Comparison of ENCODE assay signal across 14 mouse cellular contexts in the genomic region with DNA sequence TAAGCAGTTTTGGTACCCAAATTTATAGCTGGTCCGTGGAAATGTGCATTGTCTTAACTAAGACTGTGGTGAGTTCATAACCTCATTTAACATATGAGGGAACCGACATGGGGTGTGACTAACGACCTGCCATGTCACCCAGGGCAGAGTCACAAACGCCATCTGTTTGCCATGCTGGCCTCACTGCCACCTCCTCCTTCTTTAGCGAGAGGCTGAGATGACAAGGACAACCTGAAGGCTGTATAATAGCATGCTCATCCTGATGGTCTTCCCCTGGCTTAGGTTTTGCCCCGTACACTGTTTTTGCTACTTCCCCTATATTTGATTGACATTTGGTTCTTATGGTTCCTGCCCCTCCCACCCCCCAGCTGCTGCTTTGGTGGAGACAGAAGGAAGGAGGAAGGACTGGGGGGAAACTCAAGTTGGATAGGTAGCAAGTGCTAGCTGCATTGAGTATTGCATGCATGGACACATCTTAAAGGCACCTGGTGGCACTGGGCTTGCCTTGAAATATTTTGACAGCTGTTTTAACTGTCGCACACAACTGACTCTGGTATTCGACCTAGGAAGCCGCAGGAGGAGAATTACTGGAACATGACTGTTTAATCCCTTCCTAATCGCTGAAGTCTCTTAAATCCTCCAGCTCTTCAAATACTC. TPM values are rescaled to one million over a fixed set of nuclear protein-coding genes. Genes with fewer than 3 reads are reported as not detected.
DNase-seq lines count a peak whose midpoint lies in the region; ATAC-seq lines count a peak whose summit lies in the region.
"Had no signal": no experiment of that assay in that cellular context is flagged by ENCODE, and none has a peak within 500 bp of the region (broad histone marks: within the 10 kb centered on the region; RNA-seq: fewer than 3 reads in every experiment).

No protein-coding gene starts in this region.

- no peaks in the 10 kb centered on the region for H3K9me3 ChIP-seq in hindbrain, embryonic 10.5 days
- H3K9me3 ChIP-seq in hindbrain, embryonic 14.5 days (ENCODE audit: control insufficient read depth, low read length), result no peaks in the 10 kb centered on the region
- no peaks in the 10 kb centered on the region for H3K9me3 ChIP-seq in embryonic facial prominence, embryonic 14.5 days (ENCODE audit: control insufficient read depth, low read length)
- H3K9me3 ChIP-seq: forebrain, embryonic 12.5 days; limb, embryonic 15.5 days; midbrain, embryonic 10.5 days had no signal

- H3K4me2 ChIP-seq in hindbrain, embryonic 14.5 days (replicated peaks), result no peak overlapping the region
- H3K4me2 ChIP-seq in embryonic facial prominence, embryonic 14.5 days (ENCODE audit: low read depth, low read length), result no peak overlapping the region
- H3K4me2 ChIP-seq: forebrain, embryonic 12.5 days; limb, embryonic 15.5 days had no signal

- no peaks in the 10 kb centered on the region for H3K36me3 ChIP-seq in hindbrain, embryonic 10.5 days
- no peaks in the 10 kb centered on the region for H3K36me3 ChIP-seq in hindbrain, embryonic 14.5 days (replicated peaks; ENCODE audit: control insufficient read depth, insufficient read depth)
- no peaks in the 10 kb centered on the region for H3K36me3 ChIP-seq in embryonic facial prominence, embryonic 14.5 days (ENCODE audit: control insufficient read depth, insufficient read depth, low read length)
- H3K36me3 ChIP-seq: forebrain, embryonic 12.5 days; limb, embryonic 15.5 days; midbrain, embryonic 10.5 days had no signal

- no peak overlapping the region for H3K9ac ChIP-seq in hindbrain, embryonic 14.5 days
- H3K9ac ChIP-seq in embryonic facial prominence, embryonic 14.5 days (ENCODE audit: low read depth, low read length), result no peak overlapping the region
- H3K9ac ChIP-seq: forebrain, embryonic 12.5 days; limb, embryonic 15.5 days had no signal

- no peak overlapping the region for H3K4me3 ChIP-seq in hindbrain, embryonic 10.5 days
- no peak overlapping the region for H3K4me3 ChIP-seq in hindbrain, embryonic 14.5 days (replicated peaks; ENCODE audit: low read length)
- H3K4me3 ChIP-seq in embryonic facial prominence, embryonic 14.5 days (ENCODE audit: low read depth, low read length), result no peak overlapping the region
- H3K4me3 ChIP-seq: forebrain, embryonic 12.5 days; heart, adult 2 months; limb, embryonic 15.5 days; midbrain, embryonic 10.5 days had no signal

- no peak overlapping the region for H3K27ac ChIP-seq in hindbrain, embryonic 10.5 days
- H3K27ac ChIP-seq in hindbrain, embryonic 14.5 days, result no peak overlapping the region
- no peak overlapping the region for H3K27ac ChIP-seq in embryonic facial prominence, embryonic 14.5 days (replicated peaks; ENCODE audit: low read depth, low read length)
- H3K27ac ChIP-seq: forebrain, embryonic 12.5 days; heart, adult 2 months; limb, embryonic 15.5 days; midbrain, embryonic 10.5 days had no signal

- peaks cover 13% of the 10 kb centered on the region for H3K4me1 ChIP-seq in hindbrain, embryonic 10.5 days (replicated peaks)
- peaks cover 5% of the 10 kb centered on the region; the same call in 1 of the 2 replicates for H3K4me1 ChIP-seq in hindbrain, embryonic 14.5 days (replicated peaks; ENCODE audit: control insufficient read depth, insufficient read depth, low read length)
- no peaks in the 10 kb centered on the region for H3K4me1 ChIP-seq in embryonic facial prominence, embryonic 14.5 days (ENCODE audit: control insufficient read depth, insufficient read depth, low read length)

- no peaks in the 10 kb centered on the region for H3K27me3 ChIP-seq in hindbrain, embryonic 10.5 days (ENCODE audit: insufficient read depth, poor library complexity, severe bottlenecking)
- H3K27me3 ChIP-seq in hindbrain, embryonic 14.5 days (ENCODE audit: control insufficient read depth, insufficient read depth, low read length), result no peaks in the 10 kb centered on the region
- H3K27me3 ChIP-seq in embryonic facial prominence, embryonic 14.5 days (replicated peaks; ENCODE audit: control insufficient read depth, insufficient read depth, low read length), result no peaks in the 10 kb centered on the region
- H3K27me3 ChIP-seq: forebrain, embryonic 12.5 days; limb, embryonic 15.5 days had no signal

- DNase-seq in hindbrain, embryonic 10.5 days (ENCODE audit: low spot score), result peak; percentile 5
- DNase-seq in hindbrain, embryonic 14.5 days (ENCODE audit: low spot score), result no peak
- DNase-seq in c-Kit-positive CD71-negative TER-119-negative erythroid progenitor cells, embryonic 14.5 days (ENCODE audit: low read depth), result peak; percentile 26
- DNase-seq in embryonic facial prominence, embryonic 14.5 days (ENCODE audit: low spot score), result peak; percentile 68
- peak; percentile 45 for DNase-seq in mesoderm, embryonic 11.5 days (ENCODE audit: low read depth, low spot score)
- DNase-seq in urinary bladder, postnatal 36 days (ENCODE audit: low spot score in 2 of 2), result no peak
- DNase-seq in frontal cortex, postnatal 10 days (ENCODE audit: low spot score in 2 of 2), result no peak
- DNase-seq in left cerebral cortex, adult 9 months (ENCODE audit: low spot score in 2 of 2), result no peak
- DNase-seq: heart, adult 2 months; kidney, postnatal 10 days had no signal

- WGBS in hindbrain, embryonic 10.5 days, result 52% methylated on average over 10 of the region's 10 CpGs
- WGBS in hindbrain, embryonic 14.5 days, result 36% methylated on average over 10 of the region's 10 CpGs
- WGBS in embryonic facial prominence, embryonic 14.5 days, result 43% methylated on average over 10 of the region's 10 CpGs

- no peak for ATAC-seq in hindbrain, embryonic 14.5 days (ENCODE audit: low FRiP score)
- ATAC-seq in embryonic facial prominence, embryonic 14.5 days (ENCODE audit: low read depth), result peak; percentile 51; the same call in 1 of the 2 replicates

RNA-seq across cellular contexts. Expression of a gene that starts 17.2 kb away (rescaled TPM):
- not detected in 2 replicates for polyA plus RNA-seq in hindbrain, embryonic 10.5 days (2016; fragmentation: Nextera tagmentation; extraction: Ambion mirVana)
- polyA plus RNA-seq in hindbrain, embryonic 14.5 days (2014; fragmentation: Nextera tagmentation; extraction: Ambion mirVana), result not detected in 2 replicates
- not detected in 2 replicates for polyA plus RNA-seq in embryonic facial prominence, embryonic 14.5 days (2014; fragmentation: Nextera tagmentation; extraction: Ambion mirVana)
- polyA plus RNA-seq: forebrain, embryonic 12.5 days; heart, adult 2 months; limb, embryonic 15.5 days; midbrain, embryonic 10.5 days; stomach, embryonic 16.5 days had no signal

Comparison
In these comparisons a context has a peak if more than half of its experiments do, and no peak if none do; other contexts are left out.
1. DNase-seq: peak in hindbrain, embryonic 10.5 days (single experiment), c-Kit-positive CD71-negative TER-119-negative erythroid progenitor cells, embryonic 14.5 days (single experiment), embryonic facial prominence, embryonic 14.5 days (single experiment) and mesoderm, embryonic 11.5 days (single experiment); none in hindbrain, embryonic 14.5 days (single experiment), urinary bladder, postnatal 36 days (0 of 2), frontal cortex, postnatal 10 days (0 of 2) and left cerebral cortex, adult 9 months (0 of 2).